Mouse (Mus musculus) megakaryocyte, embryonic 14.5 days (primary cell): ENCODE results near the gene Slc11a1.

ENCODE experiments used
- FLI1 ChIP-seq: IDR thresholded peaks from 2 replicates; pipeline ENCODE4 v1.6.1; 2012; ENCODE audit warnings: low read length, inconsistent platforms, mixed read lengths
- GATA1 ChIP-seq: IDR thresholded peaks from 3 replicates; pipeline ENCODE4 v1.6.1; 2012; ENCODE audit warnings: mixed read lengths, low read length, inconsistent platforms, borderline replicate concordance

DNA sequence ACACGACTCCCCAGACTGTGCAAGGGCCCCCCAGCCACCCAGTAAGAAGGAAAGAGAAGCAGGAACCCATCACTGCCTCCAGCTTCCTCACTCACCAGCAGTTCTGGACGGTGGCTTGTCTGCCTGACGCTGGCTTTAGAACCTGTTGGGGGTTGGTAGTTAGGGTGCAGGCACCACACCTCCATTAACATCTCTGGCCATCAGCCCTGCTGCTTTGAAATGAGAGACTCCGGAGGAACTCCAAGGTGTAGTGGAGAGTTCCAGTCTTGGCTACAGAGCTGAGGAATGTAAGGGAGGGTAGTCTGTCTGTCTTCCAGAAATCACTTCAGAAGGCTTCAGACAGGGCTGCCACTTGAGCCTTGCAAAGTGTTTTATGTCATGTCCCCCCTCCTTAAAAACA is 5.0 kb upstream of the Slc11a1 start:
- TF ChIP-seq FLI1 (no peak), GATA1 (no peak)
